Mouse (Mus musculus): ENCODE measurements at regions not wholly inside any gene's neighbourhood (a gene's known extent, or its start where the extent isn't known, plus 50 kb on each side); places are given as distances from the start of the nearest gene placed in this dataset.

DNA sequence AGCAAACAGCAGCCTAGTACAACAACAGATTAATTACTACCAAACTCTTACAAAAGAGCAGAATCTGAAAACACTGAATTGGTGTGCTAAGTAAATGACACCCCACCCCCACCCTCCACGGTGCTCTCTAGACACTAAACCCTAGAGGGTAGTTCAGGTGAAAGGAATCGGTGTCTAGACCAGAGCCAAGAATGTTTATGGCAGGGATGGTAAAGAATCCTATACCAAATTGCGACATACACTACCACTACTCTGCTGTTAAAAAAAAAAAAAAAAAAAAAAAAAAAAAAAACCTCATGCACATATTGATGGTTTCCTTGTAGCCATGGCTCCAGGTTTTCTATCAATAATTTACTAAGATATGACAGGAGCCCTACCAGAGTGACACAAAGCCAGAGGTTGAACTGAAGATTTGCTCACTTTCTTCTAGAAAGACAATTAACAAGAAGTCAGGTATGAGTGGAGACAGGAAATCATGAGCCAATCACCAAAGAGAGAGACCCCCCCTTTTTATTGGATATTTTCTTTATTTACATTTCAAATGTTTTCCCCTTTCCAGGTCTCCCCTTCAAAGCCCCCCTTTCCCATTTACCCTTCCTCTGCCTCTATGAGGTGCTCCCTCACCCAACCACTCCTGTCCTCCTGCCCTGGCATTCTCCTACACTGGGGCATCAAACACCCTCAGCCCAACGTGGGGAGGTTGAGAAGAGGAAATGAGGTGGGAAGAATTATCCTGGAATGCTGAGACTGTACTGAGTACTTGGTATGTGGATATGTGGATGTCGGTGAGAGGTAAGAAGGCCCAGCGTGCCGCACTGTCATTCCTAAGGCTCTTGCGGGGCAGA lies 87.6 kb upstream of the Cerkl start:
- H3K9ac ChIP-seq (ENCODE audit: low read depth, low read length), result no peak overlapping the region
- H3K4me3 ChIP-seq (ENCODE audit: low read depth, low read length), result no peak overlapping the region
- H3K27me3 ChIP-seq (replicated peaks; ENCODE audit: control insufficient read depth, insufficient read depth, low read length), result no peaks in the 10 kb centered on the region
- ATAC-seq (ENCODE audit: low read depth) (no peak), DNase-seq (ENCODE audit: low spot score) (no peak)
- no peaks in the 10 kb centered on the region for H3K9me3 ChIP-seq (ENCODE audit: control insufficient read depth, low read length)
- WGBS, result 81% methylated on average over 8 of the region's 8 CpGs
- 0 out of 2 replicates have a peak, but pooled peaks cover 3% of the 10 kb centered on the region for H3K4me1 ChIP-seq (ENCODE audit: control insufficient read depth, insufficient read depth, low read length)
- no peaks in the 10 kb centered on the region for H3K36me3 ChIP-seq (ENCODE audit: control insufficient read depth, insufficient read depth, low read length)
- no peak overlapping the region for H3K4me2 ChIP-seq (ENCODE audit: low read depth, low read length)
- no peak overlapping the region for H3K27ac ChIP-seq (replicated peaks; ENCODE audit: low read depth, low read length)

DNA sequence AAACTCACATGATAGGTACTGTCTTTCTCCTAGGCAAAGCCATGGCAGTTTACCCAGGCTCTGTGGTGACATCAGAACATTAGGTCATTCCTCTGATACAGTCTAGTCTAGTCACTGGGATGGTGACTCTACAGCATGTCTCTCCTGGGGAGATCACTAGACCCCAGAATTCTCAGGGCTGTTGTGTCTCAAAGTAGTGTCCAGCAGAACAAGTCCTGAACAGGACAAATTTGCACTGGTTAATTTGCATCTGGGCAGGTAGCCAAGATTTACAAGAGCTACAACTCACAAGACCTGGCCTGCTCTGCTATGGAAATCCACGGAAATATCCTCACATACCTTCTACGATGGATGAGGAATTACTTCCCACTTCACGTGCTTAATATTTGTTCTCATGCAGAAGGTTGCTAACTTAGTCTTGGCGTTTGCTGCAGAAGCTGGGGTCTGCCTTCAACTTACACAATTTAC lies 88.2 kb upstream of the Cerkl start:
- H3K4me2 ChIP-seq (ENCODE audit: low read depth, low read length), result no peak overlapping the region
- H3K4me3 ChIP-seq (ENCODE audit: low read depth, low read length), result no peak overlapping the region
- no peaks in the 10 kb centered on the region for H3K27me3 ChIP-seq (replicated peaks; ENCODE audit: control insufficient read depth, insufficient read depth, low read length)
- H3K36me3 ChIP-seq (ENCODE audit: control insufficient read depth, insufficient read depth, low read length), result no peaks in the 10 kb centered on the region
- H3K9me3 ChIP-seq (ENCODE audit: control insufficient read depth, low read length), result no peaks in the 10 kb centered on the region
- 55% methylated on average over 4 of the region's 4 CpGs for WGBS
- H3K27ac ChIP-seq (replicated peaks; ENCODE audit: low read depth, low read length), result no peak overlapping the region
- H3K4me1 ChIP-seq (ENCODE audit: control insufficient read depth, insufficient read depth, low read length), result 0 out of 2 replicates have a peak, but pooled peaks cover 3% of the 10 kb centered on the region
- no peak overlapping the region for H3K9ac ChIP-seq (ENCODE audit: low read depth, low read length)
- no peak for ATAC-seq (ENCODE audit: low read depth)
- DNase-seq (ENCODE audit: low spot score), result peak; percentile 53

DNA sequence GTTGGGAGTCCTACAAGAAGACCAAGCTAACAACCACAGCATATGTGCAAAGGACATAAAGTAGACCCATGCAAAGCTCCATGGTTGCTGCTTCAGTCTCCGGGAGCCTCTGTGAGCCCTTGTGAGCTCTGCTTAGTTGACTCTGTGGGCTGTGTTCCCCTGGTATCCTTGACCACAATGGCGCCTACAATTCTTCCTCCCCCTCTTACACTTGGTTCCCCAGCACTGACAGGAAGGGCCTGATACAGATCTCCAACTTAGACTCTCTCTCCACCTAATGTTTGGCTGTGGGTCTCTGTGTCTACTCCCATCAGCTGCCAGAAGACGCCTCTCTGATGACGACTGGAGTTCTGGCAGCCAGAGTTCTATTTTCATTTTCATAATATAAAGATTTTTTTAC lies 88.9 kb upstream of the Itprid2 start:
- no peak for DNase-seq (ENCODE audit: low spot score)

DNA sequence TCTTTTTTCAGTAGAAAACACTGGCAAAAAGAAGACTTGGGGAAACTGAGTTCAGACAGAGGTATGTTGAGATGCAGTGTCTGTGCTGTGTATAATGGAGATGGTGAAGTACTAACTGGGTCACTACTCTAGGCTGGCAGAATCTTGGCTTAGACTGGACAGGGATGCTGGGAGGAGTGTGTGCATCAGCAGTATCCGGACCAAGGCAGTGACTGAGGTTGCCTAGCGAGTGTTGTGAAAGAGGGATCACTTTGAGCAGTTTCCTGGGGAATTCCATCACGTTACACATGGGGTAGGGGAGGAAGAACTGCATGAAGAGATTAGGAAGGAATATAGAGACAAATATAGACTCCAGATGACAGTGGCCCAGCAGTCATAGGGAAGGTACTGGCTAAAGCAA lies 87.9 kb upstream of the Itprid2 start:
- no peak overlapping the region for H3K9ac ChIP-seq (ENCODE audit: low read depth, low read length)
- ATAC-seq (ENCODE audit: low read depth), result no peak
- DNase-seq (ENCODE audit: low spot score), result no peak
- no peaks in the 10 kb centered on the region for H3K36me3 ChIP-seq (ENCODE audit: control insufficient read depth, insufficient read depth, low read length)
- no peak overlapping the region for H3K27ac ChIP-seq (replicated peaks; ENCODE audit: low read depth, low read length)
- WGBS, result 67% methylated on average over 3 of the region's 3 CpGs
- H3K9me3 ChIP-seq (ENCODE audit: control insufficient read depth, low read length), result no peaks in the 10 kb centered on the region
- no peak overlapping the region for H3K4me2 ChIP-seq (ENCODE audit: low read depth, low read length)
- no peaks in the 10 kb centered on the region for H3K27me3 ChIP-seq (replicated peaks; ENCODE audit: control insufficient read depth, insufficient read depth, low read length)
- H3K4me3 ChIP-seq (ENCODE audit: low read depth, low read length), result no peak overlapping the region
- 0 out of 2 replicates have a peak, but pooled peaks cover 3% of the 10 kb centered on the region for H3K4me1 ChIP-seq (ENCODE audit: control insufficient read depth, insufficient read depth, low read length)

More for the DNA sequence above, 88.9 kb upstream of the Itprid2 start:
- 0 out of 2 replicates have a peak, but pooled peaks cover 3% of the 10 kb centered on the region for H3K4me1 ChIP-seq (ENCODE audit: control insufficient read depth, insufficient read depth, low read length)
- no peak for ATAC-seq (ENCODE audit: low read depth)
- H3K9ac ChIP-seq (ENCODE audit: low read depth, low read length), result no peak overlapping the region
- H3K36me3 ChIP-seq (ENCODE audit: control insufficient read depth, insufficient read depth, low read length), result no peaks in the 10 kb centered on the region
- H3K4me2 ChIP-seq (ENCODE audit: low read depth, low read length), result no peak overlapping the region
- WGBS, result 84% methylated on average over 4 of the region's 4 CpGs
- H3K4me3 ChIP-seq (ENCODE audit: low read depth, low read length), result no peak overlapping the region
- no peaks in the 10 kb centered on the region for H3K27me3 ChIP-seq (replicated peaks; ENCODE audit: control insufficient read depth, insufficient read depth, low read length)
- no peaks in the 10 kb centered on the region for H3K9me3 ChIP-seq (ENCODE audit: control insufficient read depth, low read length)
- no peak overlapping the region for H3K27ac ChIP-seq (replicated peaks; ENCODE audit: low read depth, low read length)

DNA sequence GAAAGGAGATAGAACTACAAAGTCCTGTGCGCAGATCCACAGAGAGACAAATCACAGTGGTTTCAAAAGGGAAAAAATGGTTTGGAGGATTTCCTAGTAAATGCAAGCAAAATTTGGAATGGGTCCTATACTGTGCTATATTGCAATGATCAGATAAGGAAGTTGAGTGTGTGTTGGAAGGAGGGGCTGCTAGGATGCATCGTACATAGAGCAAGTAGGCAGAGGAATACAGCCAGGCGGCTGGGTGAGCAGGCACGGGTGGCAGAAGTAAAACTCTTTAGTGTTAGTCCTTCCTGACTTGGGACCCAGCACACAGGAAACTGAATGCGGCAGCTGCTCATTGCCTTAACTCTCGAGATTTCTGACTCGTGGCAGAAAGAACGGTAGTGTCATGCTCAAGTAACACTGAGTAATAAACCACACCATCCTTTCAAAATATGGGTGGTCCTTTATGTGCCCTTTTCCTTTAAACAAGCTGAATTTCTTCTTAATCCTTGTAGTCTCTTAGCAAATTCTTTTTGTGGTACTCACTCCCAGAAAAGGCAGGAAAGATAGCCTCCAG lies 87.0 kb upstream of the Itprid2 start:
- ATAC-seq (ENCODE audit: low read depth) (no peak), DNase-seq (ENCODE audit: low spot score) (no peak)
- no peaks in the 10 kb centered on the region for H3K9me3 ChIP-seq (ENCODE audit: control insufficient read depth, low read length)
- H3K27me3 ChIP-seq (replicated peaks; ENCODE audit: control insufficient read depth, insufficient read depth, low read length), result no peaks in the 10 kb centered on the region
- H3K4me3 ChIP-seq (ENCODE audit: low read depth, low read length), result no peak overlapping the region
- no peak overlapping the region for H3K4me2 ChIP-seq (ENCODE audit: low read depth, low read length)
- no peak overlapping the region for H3K27ac ChIP-seq (replicated peaks; ENCODE audit: low read depth, low read length)
- 67% methylated on average over 8 of the region's 8 CpGs for WGBS
- 0 out of 2 replicates have a peak, but pooled peaks cover 3% of the 10 kb centered on the region for H3K4me1 ChIP-seq (ENCODE audit: control insufficient read depth, insufficient read depth, low read length)
- no peak overlapping the region for H3K9ac ChIP-seq (ENCODE audit: low read depth, low read length)
- H3K36me3 ChIP-seq (ENCODE audit: control insufficient read depth, insufficient read depth, low read length), result no peaks in the 10 kb centered on the region

DNA sequence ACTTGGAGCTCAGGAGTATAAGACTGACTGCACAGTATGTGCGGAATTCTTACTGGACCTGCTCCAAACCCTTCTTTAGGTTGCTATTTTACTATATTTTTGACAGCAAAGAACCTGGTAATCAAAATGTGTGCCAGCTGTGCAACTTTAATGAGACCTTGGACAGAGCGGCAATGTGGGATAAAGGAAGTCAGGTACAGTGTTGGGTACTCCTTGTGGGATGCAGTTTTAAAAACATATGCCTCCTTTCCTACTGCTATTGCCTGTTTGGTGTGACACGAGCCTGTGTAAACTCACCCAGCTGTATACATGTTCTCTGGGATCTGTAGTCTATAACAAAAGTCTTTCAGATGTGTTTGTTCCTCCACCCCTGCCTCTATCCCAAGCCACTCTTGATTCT lies 85.4 kb upstream of the Itprid2 start:
- ATAC-seq (ENCODE audit: low read depth) (0 out of 2 replicates have a peak, but pooled peaks have one; percentile 33), DNase-seq (ENCODE audit: low spot score) (peak; percentile 35)
- Histone ChIP-seq H3K4me2 (ENCODE audit: low read depth, low read length) (no peak overlapping the region), H3K9me3 (ENCODE audit: control insufficient read depth, low read length) (no peaks in the 10 kb centered on the region), H3K36me3 (ENCODE audit: control insufficient read depth, insufficient read depth, low read length) (no peaks in the 10 kb centered on the region), H3K4me1 (ENCODE audit: control insufficient read depth, insufficient read depth, low read length) (0 out of 2 replicates have a peak, but pooled peaks cover 3% of the 10 kb centered on the region), H3K4me3 (ENCODE audit: low read depth, low read length) (no peak overlapping the region), H3K27ac (replicated peaks; ENCODE audit: low read depth, low read length) (0 out of 2 replicates have a peak overlapping the region, but pooled peaks have one; percentile 2), H3K27me3 (replicated peaks; ENCODE audit: control insufficient read depth, insufficient read depth, low read length) (no peaks in the 10 kb centered on the region), H3K9ac (ENCODE audit: low read depth, low read length) (no peak overlapping the region)
- 63% methylated on average over 3 of the region's 3 CpGs for WGBS

- no peak for DNase-seq (ENCODE audit: low spot score)
- Histone ChIP-seq H3K27me3 (replicated peaks; ENCODE audit: control insufficient read depth, insufficient read depth, low read length) (no peaks in the 10 kb centered on the region), H3K4me1 (ENCODE audit: control insufficient read depth, insufficient read depth, low read length) (0 out of 2 replicates have a peak, but pooled peaks cover 3% of the 10 kb centered on the region), H3K36me3 (ENCODE audit: control insufficient read depth, insufficient read depth, low read length) (no peaks in the 10 kb centered on the region), H3K27ac (replicated peaks; ENCODE audit: low read depth, low read length) (0 out of 2 replicates have a peak overlapping the region, but pooled peaks have one; percentile 2), H3K4me3 (ENCODE audit: low read depth, low read length) (no peak overlapping the region), H3K9ac (ENCODE audit: low read depth, low read length) (no peak overlapping the region), H3K9me3 (ENCODE audit: control insufficient read depth, low read length) (no peaks in the 10 kb centered on the region), H3K4me2 (ENCODE audit: low read depth, low read length) (no peak overlapping the region)
- no peak for ATAC-seq (ENCODE audit: low read depth)
- 79% methylated on average over 3 of the region's 3 CpGs for WGBS
Measured at GRCm38 (mm10) chr2:79550432-79550831, 84.7 kb upstream of the Itprid2 start.

GRCm38 (mm10) chr2:79552481-79552880 lies 82.7 kb upstream of the Itprid2 start:
- no peak for ATAC-seq (ENCODE audit: low read depth)
- no peak overlapping the region for H3K9ac ChIP-seq (ENCODE audit: low read depth, low read length)
- H3K4me3 ChIP-seq (ENCODE audit: low read depth, low read length), result no peak overlapping the region
- no peaks in the 10 kb centered on the region for H3K27me3 ChIP-seq (replicated peaks; ENCODE audit: control insufficient read depth, insufficient read depth, low read length)
- DNase-seq (ENCODE audit: low spot score), result no peak
- H3K4me2 ChIP-seq (ENCODE audit: low read depth, low read length), result no peak overlapping the region
- no peak overlapping the region for H3K27ac ChIP-seq (replicated peaks; ENCODE audit: low read depth, low read length)
- 63% methylated on average over 5 of the region's 5 CpGs for WGBS
- H3K4me1 ChIP-seq (ENCODE audit: control insufficient read depth, insufficient read depth, low read length), result 0 out of 2 replicates have a peak, but pooled peaks cover 3% of the 10 kb centered on the region
- no peaks in the 10 kb centered on the region for H3K36me3 ChIP-seq (ENCODE audit: control insufficient read depth, insufficient read depth, low read length)
- H3K9me3 ChIP-seq (ENCODE audit: control insufficient read depth, low read length), result no peaks in the 10 kb centered on the region
